Mouse (Mus musculus) adrenal gland, postnatal 0 days (tissue): ENCODE results near the gene Lat. TPM values are rescaled to one million over a fixed set of nuclear protein-coding genes. Genes with fewer than 3 reads are reported as not detected.

Experiments
- microRNA-seq: library from miRNA; unstranded; fragments of <30 nt; microRNA quantifications from one replicate; pipeline ENCODE4, GENCODE M21; 2016; ENCODE audit warnings: borderline replicate concordance; ENCODE audit not compliant: insufficient number of aligned reads
- polyA plus RNA-seq: library from polyadenylated mRNA; unstranded; fragments of >200 nt; fragmentation: Nextera tagmentation; extraction: Ambion mirVana; gene quantifications from 2 replicates; pipeline ENCODE4 v1.2.1, GENCODE M21; 2015

Lat gene
- 1.2 and 1.6 TPM in 2 replicates for polyA plus RNA-seq

GRCm38 (mm10) chr7:126369393-126369792, at the start of gene Lat:
Gene Lat (minus strand): TSS chr7:126369570.

GRCm38 (mm10) chr7:126414725-126415124, 45.4 kb upstream of the Lat start, which contains the start of gene Cd19:
Gene Cd19 (minus strand): TSS chr7:126414889.

GRCm38 (mm10) chr7:126396298-126397119, 27.1 kb upstream of the Lat start, which contains the start of gene Nfatc2ip:
Gene Nfatc2ip (minus strand): TSS chr7:126396737.

GRCm38 (mm10) chr7:126377278-126378158, 8.1 kb upstream of the Lat start, which contains the start of gene Spns1:
Gene Spns1 (minus strand): TSS chr7:126377450.

Small RNA genes within 50 kb of the gene (microRNA-seq; reads per million reads assigned to microRNA genes)
- gene Mir7058 = not detected

Other genes starting within 250 kb of the Lat start
- gene Xpo6, start 169.1 kb downstream of the Lat start, polyA plus RNA-seq = 21.7 and 30.8 TPM in 2 replicates
- 19.5 and 27.7 TPM in 2 replicates for gene Sbk1, start 97.0 kb downstream of the Lat start, polyA plus RNA-seq
- 35.3 and 41.7 TPM in 2 replicates for gene Spns1, start 7.9 kb upstream of the Lat start, polyA plus RNA-seq
- gene Nfatc2ip, start 27.2 kb upstream of the Lat start, polyA plus RNA-seq = 1.8 and 1.9 TPM in 2 replicates
- gene Cd19, start 45.3 kb upstream of the Lat start, polyA plus RNA-seq = 0.88 and 1.1 TPM in 2 replicates
- gene Rabep2, start 59.2 kb upstream of the Lat start, polyA plus RNA-seq = 26.7 and 56.7 TPM in 2 replicates
- gene Atp2a1, start 93.5 kb upstream of the Lat start, polyA plus RNA-seq = 2.9 and 14.1 TPM in 2 replicates
- 29.9 and 34.6 TPM in 2 replicates for gene Sh2b1, start 105.9 kb upstream of the Lat start, polyA plus RNA-seq
- 52.7 and 111 TPM in 2 replicates for gene Tufm, start 117.8 kb upstream of the Lat start, polyA plus RNA-seq
- gene Atxn2l, start 133.9 kb upstream of the Lat start, polyA plus RNA-seq = 31.8 and 38.3 TPM in 2 replicates
- 124 and 159 TPM in 2 replicates for gene Eif3c, start 196.8 kb upstream of the Lat start, polyA plus RNA-seq
- 0.87 and 1.9 TPM in 2 replicates for gene Apobr, start 215.4 kb upstream of the Lat start, polyA plus RNA-seq
- gene Cln3, start 216.2 kb upstream of the Lat start, polyA plus RNA-seq = 18.2 and 21.2 TPM in 2 replicates
- not detected in 2 replicates for gene Il27, start 225.4 kb upstream of the Lat start, polyA plus RNA-seq